Mouse (Mus musculus) lung, postnatal 0 days (tissue): ENCODE measurements around the gene Rnls.

Experiments used
- CTCF ChIP-seq: IDR thresholded peaks from 2 replicates; pipeline ENCODE4 v1.5.1; 2016; ENCODE audit warnings: antibody characterized with exemption, mild to moderate bottlenecking
- EP300 ChIP-seq: IDR thresholded peaks from 2 replicates; pipeline ENCODE4 v1.6.1; 2016; ENCODE audit warnings: antibody characterized with exemption, mild to moderate bottlenecking, control low read depth

DNA sequence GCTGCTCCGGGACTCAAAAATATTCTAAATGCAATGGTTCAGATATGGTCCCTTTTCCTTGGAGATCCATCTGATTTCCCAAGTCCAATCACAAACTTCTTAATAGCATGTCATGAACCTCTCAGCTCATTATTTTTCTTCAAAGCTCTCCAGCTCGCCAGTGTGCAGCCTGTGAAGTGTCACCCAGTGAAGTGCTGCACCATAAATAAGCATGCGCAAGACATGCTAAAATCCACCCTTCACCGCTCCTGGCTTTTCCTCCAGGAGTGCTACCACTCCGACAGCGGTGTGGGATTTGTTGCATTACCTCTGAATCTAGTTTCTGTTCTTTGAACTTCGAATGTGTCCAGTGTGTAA is 289.3 kb downstream of the Rnls start:
- TF ChIP-seq CTCF (no peak), EP300 (no peak)
